ENCODE assay signal across 27 mouse cellular contexts in genomic region chr4:126644333-126644963, GRCm38 (mm10). TPM values are rescaled to one million over a fixed set of nuclear protein-coding genes. Genes with fewer than 3 reads are reported as not detected.
A peak's percentile ranks its signal among the peaks of the same experiment; 100 is the strongest.
DNase-seq lines count a peak whose midpoint lies in the region; ATAC-seq and TF ChIP-seq lines count a peak whose summit lies in the region.
"Had no signal": no experiment of that assay in that cellular context is flagged by ENCODE, and none has a peak within 500 bp of the region (broad histone marks: within the 10 kb centered on the region; RNA-seq: fewer than 3 reads in every experiment).

No protein-coding gene starts in this region.

- no peak overlapping the region for H3K27ac ChIP-seq in stomach, embryonic 15.5 days
- H3K27ac ChIP-seq in stomach, postnatal 0 days (replicated peaks): no peak overlapping the region
- H3K27ac ChIP-seq in small intestine, adult 2 months (ENCODE audit: insufficient read depth, low read depth, low read length): peak overlapping the region; percentile 20
- H3K27ac ChIP-seq: embryonic facial prominence, embryonic 13.5 days; forebrain, embryonic 12.5 days; heart, embryonic 15.5 days; hindbrain, embryonic 15.5 days; intestine, embryonic 15.5 days; left cerebral cortex, adult 2 months; liver, embryonic 15.5 days; lung, embryonic 15.5 days; neural tube, embryonic 12.5 days had no signal

- no peak for TF ChIP-seq CTCF in stomach, postnatal 0 days (IDR thresholded peaks at IDR 0.05; ENCODE audit: low read depth)
- no peak for TF ChIP-seq CTCF in small intestine, adult 2 months (IDR thresholded peaks at IDR 0.05; ENCODE audit: extremely low read depth, insufficient read length, insufficient replicate concordance, low read depth, low read length)

- 0 out of 2 replicates have a peak, but pooled peaks have one; percentile 35 for ATAC-seq in stomach, embryonic 15.5 days (ENCODE audit: insufficient read depth, low FRiP score, low read depth)
- no peak for ATAC-seq in stomach, postnatal 0 days (ENCODE audit: low FRiP score, low TSS enrichment)
- ATAC-seq: intestine, embryonic 15.5 days; Patski had no signal

- H3K36me3 ChIP-seq in stomach, embryonic 15.5 days: no peaks in the 10 kb centered on the region
- no peaks in the 10 kb centered on the region for H3K36me3 ChIP-seq in stomach, postnatal 0 days (ENCODE audit: control insufficient read depth, insufficient read depth, low read length)
- H3K36me3 ChIP-seq in small intestine, adult 2 months (ENCODE audit: control insufficient read depth, insufficient read depth, low read length): no peaks in the 10 kb centered on the region
- H3K36me3 ChIP-seq: embryonic facial prominence, embryonic 13.5 days; forebrain, embryonic 12.5 days; heart, embryonic 15.5 days; hindbrain, embryonic 15.5 days; intestine, embryonic 15.5 days; liver, embryonic 15.5 days; lung, embryonic 15.5 days; neural tube, embryonic 12.5 days had no signal

- 75% methylated on average over 10 of the region's 10 CpGs for WGBS in stomach, embryonic 15.5 days
- WGBS in stomach, postnatal 0 days: 74% methylated on average over 10 of the region's 10 CpGs
- WGBS in small intestine, adult 2 months: 50% methylated on average over 10 of the region's 10 CpGs

- H3K4me2 ChIP-seq in stomach, embryonic 15.5 days: no peak overlapping the region
- no peak overlapping the region for H3K4me2 ChIP-seq in stomach, postnatal 0 days (replicated peaks; ENCODE audit: low read depth)
- H3K4me2 ChIP-seq: embryonic facial prominence, embryonic 13.5 days; forebrain, embryonic 12.5 days; heart, embryonic 15.5 days; hindbrain, embryonic 15.5 days; intestine, embryonic 15.5 days; liver, embryonic 15.5 days; lung, embryonic 15.5 days; neural tube, embryonic 12.5 days had no signal

- no peaks in the 10 kb centered on the region for H3K27me3 ChIP-seq in stomach, embryonic 15.5 days (replicated peaks)
- H3K27me3 ChIP-seq in stomach, postnatal 0 days (ENCODE audit: control insufficient read depth, insufficient read depth, low read length): no peaks in the 10 kb centered on the region
- H3K27me3 ChIP-seq in small intestine, adult 2 months (ENCODE audit: control insufficient read depth, insufficient read depth, low read length): no peaks in the 10 kb centered on the region
- H3K27me3 ChIP-seq: hindbrain, embryonic 15.5 days; neural tube, embryonic 12.5 days had no signal

- H3K9me3 ChIP-seq in stomach, embryonic 15.5 days: no peaks in the 10 kb centered on the region
- H3K9me3 ChIP-seq in stomach, postnatal 0 days (ENCODE audit: control insufficient read depth, low read length): no peaks in the 10 kb centered on the region
- H3K9me3 ChIP-seq: embryonic facial prominence, embryonic 13.5 days; forebrain, embryonic 12.5 days; heart, embryonic 15.5 days; hindbrain, embryonic 15.5 days; intestine, embryonic 15.5 days; liver, embryonic 15.5 days; lung, embryonic 15.5 days; neural tube, embryonic 12.5 days had no signal

- no peak overlapping the region for H3K9ac ChIP-seq in stomach, embryonic 15.5 days
- H3K9ac ChIP-seq in stomach, postnatal 0 days (ENCODE audit: low read length): no peak overlapping the region
- H3K9ac ChIP-seq: embryonic facial prominence, embryonic 13.5 days; forebrain, embryonic 12.5 days; heart, embryonic 15.5 days; hindbrain, embryonic 15.5 days; intestine, embryonic 15.5 days; liver, embryonic 15.5 days; lung, embryonic 15.5 days; neural tube, embryonic 12.5 days had no signal

- peak; percentile 7 for DNase-seq in kidney, adult 18-20 months
- no peak for DNase-seq in kidney, adult 8-10 months
- no peak for DNase-seq in stomach, postnatal 0 days (ENCODE audit: low spot score)
- peak; percentile 7 to 14 for DNase-seq in kidney, postnatal 36 days
- no peak for DNase-seq in urinary bladder, postnatal 25 days (ENCODE audit: low spot score)
- DNase-seq in cerebellum, postnatal 14 days: no peak
- DNase-seq: adrenal gland, adult 2 months; cerebellum, adult 18-20 months; cerebellum, postnatal 36 days; embryo, embryonic 11 days; heart, postnatal 4 days; liver; lung, postnatal 36 days; thymus, adult 2 months had no signal

- H3K4me3 ChIP-seq in stomach, embryonic 15.5 days (replicated peaks): no peak overlapping the region
- no peak overlapping the region for H3K4me3 ChIP-seq in stomach, postnatal 0 days (ENCODE audit: low read depth, low read length)
- H3K4me3 ChIP-seq in small intestine, adult 2 months (ENCODE audit: low read depth, low read length): no peak overlapping the region
- H3K4me3 ChIP-seq: embryonic facial prominence, embryonic 13.5 days; erythroblast, embryonic 14.5 days; forebrain, embryonic 12.5 days; heart, embryonic 15.5 days; hindbrain, embryonic 15.5 days; intestine, embryonic 15.5 days; left cerebral cortex, adult 2 months; liver, embryonic 15.5 days; lung, embryonic 15.5 days; neural tube, embryonic 12.5 days had no signal

- no peaks in the 10 kb centered on the region for H3K4me1 ChIP-seq in stomach, embryonic 15.5 days
- no peaks in the 10 kb centered on the region for H3K4me1 ChIP-seq in stomach, postnatal 0 days (replicated peaks; ENCODE audit: control insufficient read depth, insufficient read depth)
- H3K4me1 ChIP-seq in small intestine, adult 2 months (ENCODE audit: control insufficient read depth, insufficient read depth, insufficient read length, low read length): peaks cover 7% of the 10 kb centered on the region; the same call in 1 of the 2 replicates
- H3K4me1 ChIP-seq: embryonic facial prominence, embryonic 13.5 days; heart, embryonic 15.5 days; intestine, embryonic 15.5 days; liver, embryonic 15.5 days; lung, embryonic 15.5 days had no signal

- no peak for TF ChIP-seq EP300 in stomach, postnatal 0 days (optimal IDR thresholded peaks at IDR 0.05)

- no peak for TF ChIP-seq POLR2A in small intestine, adult 2 months (IDR thresholded peaks at IDR 0.05; ENCODE audit: low read depth, low read length)

RNA-seq across cellular contexts. Expression of gene Psmb2, which starts 33.0 kb away (rescaled TPM):
- 475 and 493 TPM in 2 replicates for polyA plus RNA-seq in stomach, embryonic 15.5 days (2015; fragmentation: Nextera tagmentation; extraction: Ambion mirVana)
- 366 and 389 TPM in 2 replicates for polyA plus RNA-seq in stomach, postnatal 0 days (2015; fragmentation: Nextera tagmentation; extraction: Ambion mirVana)
- 97.2 and 154 TPM in 2 replicates for polyA plus RNA-seq in small intestine, adult 2 months (2012; rRNA removed)

RNA-seq across cellular contexts. Expression of gene 5730409E04Rik, which starts 34.8 kb away (rescaled TPM):
- 2.3 and 2.5 TPM in 2 replicates for polyA plus RNA-seq in stomach, embryonic 15.5 days (2015; fragmentation: Nextera tagmentation; extraction: Ambion mirVana)
- 1.5 and 1.9 TPM in 2 replicates for polyA plus RNA-seq in stomach, postnatal 0 days (2015; fragmentation: Nextera tagmentation; extraction: Ambion mirVana)
- polyA plus RNA-seq in small intestine, adult 2 months (2012; rRNA removed): 3.2 and 4.3 TPM in 2 replicates
- polyA plus RNA-seq: erythroblast, embryonic 14.5 days had no signal

Comparison
In these comparisons a context has a peak if more than half of its experiments do, and no peak if none do; other contexts are left out.
1. DNase-seq: peak in kidney, adult 18-20 months (single experiment) and kidney, postnatal 36 days (2 of 2); none in kidney, adult 8-10 months (0 of 2), stomach, postnatal 0 days (single experiment), urinary bladder, postnatal 25 days (single experiment) and cerebellum, postnatal 14 days (0 of 2).